Mouse (Mus musculus) kidney, postnatal 36 days (tissue): ENCODE data around the gene Chtop.

Experiments used
- DNase-seq, 2 experiments: peaks; one replicate each; pipeline ENCODE4 v3.0.0; 2021 to 2022; ENCODE audit warnings: mixed read lengths in 2 of 2

Chtop gene

GRCm38 (mm10) chr3:90508950-90509746 lies at the start of gene Chtop:
TSS of gene Chtop (minus strand) at chr3:90509498.
- DNase-seq: peak; percentile 100

GRCm38 (mm10) chr3:90555954-90556353 lies 46.7 kb upstream of the Chtop start:
- DNase-seq: peak in 1 of 2 experiments; percentile 15

- DNase-seq: no peak
These were observed 42.9 kb upstream of the Chtop start for GRCm38 (mm10) chr3:90552231-90552630.

- no peak for DNase-seq
These were observed 41.1 kb upstream of the Chtop start for GRCm38 (mm10) chr3:90550421-90550790.

- peak in 1 of 2 experiments; percentile 45 for DNase-seq
These were observed 40.5 kb upstream of the Chtop start for GRCm38 (mm10) chr3:90549676-90550420.

- DNase-seq: peak; percentile 65 to 72
These were observed 31.6 kb upstream of the Chtop start for GRCm38 (mm10) chr3:90540904-90541303.

- DNase-seq: no peak
These were observed 28.6 kb upstream of the Chtop start for GRCm38 (mm10) chr3:90537905-90538296.

- DNase-seq: peak; percentile 87 to 91
These were observed 28.0 kb upstream of the Chtop start, which contains the start of gene S100a16 for GRCm38 (mm10) chr3:90537141-90537904. TSS of gene S100a16 (plus strand) at chr3:90537254.

GRCm38 (mm10) chr3:90535446-90535845 lies 26.1 kb upstream of the Chtop start:
- DNase-seq: no peak

GRCm38 (mm10) chr3:90531713-90532112 lies 22.4 kb upstream of the Chtop start:
- no peak for DNase-seq

GRCm38 (mm10) chr3:90527291-90527873 lies 18.1 kb upstream of the Chtop start:
- DNase-seq: no peak

- no peak for DNase-seq
These were observed 17.3 kb upstream of the Chtop start, which contains the start of gene S100a14 for GRCm38 (mm10) chr3:90526580-90526979. TSS of gene S100a14 (plus strand) at chr3:90526856.

- no peak for DNase-seq
These were observed 16.8 kb upstream of the Chtop start for GRCm38 (mm10) chr3:90526076-90526475.

- peak; percentile 60 to 75 for DNase-seq
These were observed 16.1 kb upstream of the Chtop start for GRCm38 (mm10) chr3:90525421-90525820.

- no peak for DNase-seq
These were observed 8.4 kb upstream of the Chtop start for GRCm38 (mm10) chr3:90517711-90518110.

- no peak for DNase-seq
These were observed 6.5 kb upstream of the Chtop start for GRCm38 (mm10) chr3:90515789-90516188.

GRCm38 (mm10) chr3:90515242-90515641 lies 5.9 kb upstream of the Chtop start:
- peak; percentile 76 to 79 for DNase-seq

GRCm38 (mm10) chr3:90514691-90515090 lies 5.4 kb upstream of the Chtop start:
- peak; percentile 81 to 85 for DNase-seq

GRCm38 (mm10) chr3:90513796-90514590 lies 4.7 kb upstream of the Chtop start, which contains the start of the genes S100a1 and S100a13:
TSS of gene S100a1 (minus strand) at chr3:90514392.
TSS of gene S100a13 (plus strand) at chr3:90514435.
- DNase-seq: peak; percentile 88 to 93

GRCm38 (mm10) chr3:90512948-90513642 lies 3.8 kb upstream of the Chtop start:
- DNase-seq: no peak

- no peak for DNase-seq
These were observed 3.0 kb upstream of the Chtop start for GRCm38 (mm10) chr3:90512276-90512675.
